Mouse (Mus musculus) neural tube, embryonic 14.5 days (tissue): Measurements from ENCODE around the gene Pcbp2. TPM values are rescaled to one million over a fixed set of nuclear protein-coding genes. Genes with fewer than 3 reads are reported as not detected.
A peak's percentile ranks its signal among the peaks of the same experiment; 100 is the strongest.

Experiments used
- ATAC-seq: fragments of 200-750 bp; cut with Nextera tagmentation; 2 replicates; pipeline ENCODE4 v1.8.0; 2017; ENCODE audit warnings: low read depth, mild to moderate bottlenecking, moderate TSS enrichment, moderate library complexity
- H3K27ac ChIP-seq: fragments of 300-500 bp; sonication (generic); 2 replicates; pipeline ENCODE4 v1.5.1; 2014; ENCODE audit warnings: low read depth, mild to moderate bottlenecking, control low read depth, low read length, moderate library complexity, mixed read lengths
- H3K27me3 ChIP-seq: fragments of 300-500 bp; sonication (generic); 2 replicates; pipeline ENCODE4 v1.6.1; 2014; ENCODE audit warnings: low read length; ENCODE audit not compliant: control insufficient read depth, insufficient read depth
- H3K36me3 ChIP-seq: fragments of 300-500 bp; sonication (generic); 2 replicates; pipeline ENCODE4 v1.6.1; 2014; ENCODE audit warnings: low read length, mixed read lengths; ENCODE audit not compliant: control insufficient read depth, insufficient read depth
- H3K4me1 ChIP-seq: fragments of 300-500 bp; sonication (generic); 2 replicates; pipeline ENCODE4 v1.6.1; 2014; ENCODE audit warnings: low read length; ENCODE audit not compliant: control insufficient read depth, insufficient read depth
- H3K4me2 ChIP-seq: fragments of 300-500 bp; sonication (generic); 2 replicates; pipeline ENCODE4 v1.6.1; 2014; ENCODE audit warnings: mild to moderate bottlenecking, low read depth, low read length, control low read depth
- H3K4me3 ChIP-seq: fragments of 300-500 bp; sonication (generic); 2 replicates; pipeline ENCODE4 v1.5.1; 2014; ENCODE audit warnings: low read depth, low read length, control low read depth, mixed read lengths
- H3K9ac ChIP-seq: fragments of 300-500 bp; sonication (generic); replicated peaks from 2 replicates; pipeline ENCODE4 v1.6.1; 2014; ENCODE audit warnings: low read depth, mild to moderate bottlenecking, control low read depth, low read length, mixed read lengths
- H3K9me3 ChIP-seq: fragments of 300-500 bp; sonication (generic); 2 replicates; pipeline ENCODE4 v1.6.1; 2016; ENCODE audit warnings: low read length; ENCODE audit not compliant: control insufficient read depth
- whole genome bisulfite sequencing: fragments of 180-500 bp; shearing (Covaris S2); extraction: QIAGEN DNeasy Blood & Tissue Kit; methylation state at CpG from one replicate; pipeline ENCODE4 v1.1.7; 2014; 5-methylcytosine and 5-hydroxymethylcytosine counted together
- polyA plus RNA-seq: library from polyadenylated mRNA; unstranded; fragments of >200 nt; fragmentation: Nextera tagmentation; extraction: Ambion mirVana; gene quantifications from 2 replicates; pipeline ENCODE4 v1.2.1, GENCODE M21; 2014

The Pcbp2 gene
- polyA plus RNA-seq, 1 experiment from 2014 or later = 160 TPM

- Histone ChIP-seq H3K4me1 (0 out of 2 replicates have a peak, but pooled peaks cover 8% of the 10 kb centered on the region), H3K4me3 (no peak overlapping the region), H3K4me2 (peak overlapping the region; percentile 66), H3K36me3 (peaks cover 3% of the 10 kb centered on the region; the same call in 1 of the 2 replicates), H3K9me3 (no peaks in the 10 kb centered on the region), H3K27ac (no peak overlapping the region), H3K27me3 (no peaks in the 10 kb centered on the region), H3K9ac (no peak overlapping the region; the same call in 1 of the 2 replicates)
- WGBS = 72% methylated on average over 5 of the region's 5 CpGs
- ATAC-seq = no peak
These were observed 10.5 kb upstream of the Pcbp2 start for GRCm38 (mm10) chr15:102459847-102460246.

DNA sequence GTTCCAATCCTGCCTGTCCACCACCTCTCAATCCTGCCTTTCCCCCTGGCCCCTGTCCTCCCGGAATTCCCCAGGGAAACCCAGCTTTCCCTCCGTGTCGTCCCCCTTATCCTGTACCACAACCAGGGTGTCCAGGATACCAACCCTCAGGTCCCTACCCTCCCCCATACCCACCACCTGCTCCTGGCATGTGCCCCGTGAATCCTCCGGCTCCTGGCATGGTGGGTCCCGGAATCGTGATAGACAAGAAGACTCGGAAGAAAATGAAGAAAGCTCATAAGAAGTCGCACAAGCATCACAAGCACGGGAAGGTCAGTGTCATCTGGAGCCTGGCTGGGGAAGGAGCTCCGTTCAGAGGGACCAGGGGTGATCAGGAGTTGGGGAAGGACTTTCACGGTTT lies 9.9 kb upstream of the Pcbp2 start:
- no peak overlapping the region for H3K27ac ChIP-seq
- WGBS = 84% methylated on average over 12 of the region's 12 CpGs
- H3K9me3 ChIP-seq = no peaks in the 10 kb centered on the region
- H3K4me3 ChIP-seq = no peak overlapping the region
- 0 out of 2 replicates have a peak, but pooled peaks cover 8% of the 10 kb centered on the region for H3K4me1 ChIP-seq
- no peak for ATAC-seq
- H3K4me2 ChIP-seq = no peak overlapping the region
- H3K27me3 ChIP-seq = no peaks in the 10 kb centered on the region
- peaks cover 3% of the 10 kb centered on the region; the same call in 1 of the 2 replicates for H3K36me3 ChIP-seq
- no peak overlapping the region for H3K9ac ChIP-seq

GRCm38 (mm10) chr15:102460971-102461370 lies 9.4 kb upstream of the Pcbp2 start:
- ATAC-seq = no peak
- Histone ChIP-seq H3K4me3 (no peak overlapping the region), H3K4me2 (no peak overlapping the region), H3K9ac (no peak overlapping the region), H3K4me1 (0 out of 2 replicates have a peak, but pooled peaks cover 8% of the 10 kb centered on the region), H3K27me3 (no peaks in the 10 kb centered on the region), H3K27ac (no peak overlapping the region), H3K36me3 (peaks cover 3% of the 10 kb centered on the region; the same call in 1 of the 2 replicates), H3K9me3 (no peaks in the 10 kb centered on the region)
- 74% methylated on average over 4 of the region's 4 CpGs for WGBS

DNA sequence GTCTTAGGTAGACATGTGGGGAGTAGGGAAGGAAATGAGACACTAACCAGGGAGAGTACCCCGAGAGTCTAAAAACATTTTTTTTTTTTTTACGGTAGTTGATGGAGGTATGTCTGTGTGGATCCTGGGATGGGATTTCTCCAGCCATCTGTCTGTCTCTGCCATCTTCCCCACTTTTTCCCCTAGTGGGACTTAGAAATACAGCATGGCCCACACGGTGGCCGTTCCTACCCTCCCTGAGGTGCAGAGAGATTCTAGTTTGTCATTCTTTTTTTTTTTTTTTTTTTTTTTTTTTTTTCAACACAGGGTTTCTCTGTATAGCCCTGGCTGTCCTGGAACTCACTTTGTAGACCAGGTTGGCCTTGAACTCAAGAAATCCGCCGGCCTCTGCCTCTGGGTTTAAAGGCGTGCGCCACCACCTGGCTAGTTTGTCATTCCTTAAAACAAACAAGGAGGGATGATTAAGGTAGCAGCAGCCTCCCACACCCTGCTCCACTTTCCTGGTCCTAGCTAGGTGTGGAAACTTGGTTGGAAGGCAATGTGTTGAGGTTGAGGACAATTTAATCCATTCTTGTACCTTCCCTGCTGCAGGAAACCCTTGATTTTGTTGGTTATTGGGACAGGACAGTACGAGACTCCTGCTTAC lies 8.8 kb upstream of the Pcbp2 start:
- H3K9ac ChIP-seq = no peak overlapping the region
- peaks cover 3% of the 10 kb centered on the region; the same call in 1 of the 2 replicates for H3K36me3 ChIP-seq
- H3K27ac ChIP-seq = no peak overlapping the region
- no peak for ATAC-seq
- 84% methylated on average over 9 of the region's 9 CpGs for WGBS
- H3K4me1 ChIP-seq = 0 out of 2 replicates have a peak, but pooled peaks cover 8% of the 10 kb centered on the region
- H3K4me2 ChIP-seq = no peak overlapping the region
- H3K27me3 ChIP-seq = no peaks in the 10 kb centered on the region
- no peaks in the 10 kb centered on the region for H3K9me3 ChIP-seq
- H3K4me3 ChIP-seq = no peak overlapping the region

DNA sequence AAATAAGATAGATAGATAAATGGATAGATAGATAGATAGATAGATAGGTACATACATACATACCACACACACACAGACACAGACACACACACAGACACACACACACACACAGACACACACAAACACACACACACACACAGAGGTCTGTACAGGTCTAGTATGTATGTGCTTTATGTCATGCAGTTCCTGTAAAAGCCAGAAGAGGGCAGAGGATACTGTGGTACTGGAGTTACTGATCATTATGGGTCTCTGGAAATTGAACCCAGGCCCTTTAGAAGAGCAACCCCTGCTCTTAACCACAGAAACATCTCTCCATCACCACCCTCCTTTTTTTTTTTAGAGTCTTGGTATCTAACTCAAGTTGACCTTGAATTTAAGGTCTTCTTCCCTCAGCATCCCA lies 6.7 kb upstream of the Pcbp2 start:
- Histone ChIP-seq H3K9ac (no peak overlapping the region), H3K4me2 (no peak overlapping the region), H3K4me1 (0 out of 2 replicates have a peak, but pooled peaks cover 8% of the 10 kb centered on the region), H3K9me3 (no peaks in the 10 kb centered on the region), H3K4me3 (no peak overlapping the region), H3K27me3 (no peaks in the 10 kb centered on the region), H3K27ac (no peak overlapping the region), H3K36me3 (peaks cover 3% of the 10 kb centered on the region; the same call in 1 of the 2 replicates)
- ATAC-seq = no peak

DNA sequence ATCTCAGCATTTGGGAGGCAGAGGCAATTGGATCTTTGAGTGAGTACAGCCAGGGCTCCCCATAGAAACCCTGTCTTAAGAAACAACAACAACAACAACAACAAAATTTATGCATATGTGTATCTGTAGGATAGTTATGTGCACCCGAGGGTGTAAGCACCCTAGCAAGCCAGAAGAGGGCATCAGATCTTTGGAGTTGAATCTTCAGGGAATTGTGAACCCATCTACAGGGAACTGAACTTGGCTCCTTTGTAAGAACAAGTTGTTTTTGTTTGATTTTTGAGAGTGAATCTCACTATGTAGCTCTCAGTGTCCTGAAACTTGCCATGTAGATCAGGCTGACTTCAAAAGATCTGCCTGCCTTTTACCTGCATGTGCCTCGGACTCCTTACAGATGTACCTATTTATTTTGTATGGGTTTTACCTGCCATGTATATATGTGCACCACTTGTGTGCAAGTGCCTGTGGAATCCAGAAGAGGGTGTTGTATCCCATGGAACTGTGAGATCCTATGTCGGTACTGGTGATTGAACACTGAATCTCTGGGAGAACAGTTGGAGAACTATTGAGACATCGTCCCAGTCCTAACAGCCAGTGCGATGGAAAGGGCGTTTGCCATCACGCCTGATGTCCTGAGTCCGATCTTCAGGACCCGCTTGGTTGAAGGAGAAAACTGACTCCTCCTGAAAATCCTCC lies 1.5 kb upstream of the Pcbp2 start:
- H3K27me3 ChIP-seq = no peaks in the 10 kb centered on the region

DNA sequence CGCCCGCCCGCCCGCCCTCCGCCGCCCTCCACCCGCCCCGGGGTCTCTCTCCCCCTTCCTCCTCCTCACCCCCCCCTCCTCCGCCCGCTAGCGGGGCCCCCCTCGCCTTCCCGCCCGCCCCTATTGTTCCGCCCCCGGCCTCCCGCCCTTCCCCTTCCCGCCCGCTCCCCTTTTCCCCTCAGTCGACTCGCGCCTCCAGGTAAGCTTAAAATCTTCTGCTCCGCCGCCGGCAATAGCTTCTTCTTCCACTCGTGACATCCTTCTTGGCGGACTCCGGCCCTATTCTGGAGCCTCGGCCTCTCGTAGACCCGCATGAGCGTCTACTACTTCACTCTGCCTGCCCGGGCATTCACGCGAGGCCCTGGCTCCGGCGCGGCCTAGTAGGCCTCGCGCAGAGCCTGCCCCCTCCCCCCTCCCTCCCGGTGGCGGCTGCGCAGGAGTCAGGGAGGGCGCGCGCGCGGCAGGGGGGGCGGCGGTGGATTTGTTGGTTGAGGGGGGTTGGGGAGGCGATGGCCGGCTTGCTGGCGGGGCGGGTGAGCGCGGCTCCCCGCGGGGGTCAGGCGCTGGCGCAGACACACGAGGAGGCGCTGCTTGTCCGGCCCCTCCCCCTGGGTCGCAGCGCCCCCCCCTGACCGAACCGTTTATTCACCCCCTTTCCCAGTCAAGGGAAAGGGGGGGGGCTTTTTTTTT lies 411 bp downstream of the Pcbp2 start:
- H3K27ac ChIP-seq = peak overlapping the region; percentile 93
- peak; percentile 67 for ATAC-seq
- H3K9me3 ChIP-seq = no peaks in the 10 kb centered on the region
- H3K4me2 ChIP-seq = peak overlapping the region; percentile 65
- H3K36me3 ChIP-seq = peaks cover 14% of the 10 kb centered on the region; the same call in 1 of the 2 replicates
- peak overlapping the region; percentile 90 for H3K9ac ChIP-seq
- peaks cover 6% of the 10 kb centered on the region for H3K4me1 ChIP-seq
- WGBS = 0% methylated on average over 37 of the region's 67 CpGs
- H3K4me3 ChIP-seq = peak overlapping the region; percentile 81
- no peaks in the 10 kb centered on the region for H3K27me3 ChIP-seq

More for the DNA sequence above, 1.5 kb upstream of the Pcbp2 start:
- no peak overlapping the region for H3K27ac ChIP-seq
- no peak overlapping the region for H3K4me3 ChIP-seq
- no peaks in the 10 kb centered on the region for H3K36me3 ChIP-seq
- 96% methylated on average over 9 of the region's 9 CpGs for WGBS
- no peaks in the 10 kb centered on the region for H3K9me3 ChIP-seq
- H3K9ac ChIP-seq = no peak overlapping the region
- H3K4me1 ChIP-seq = peaks cover 6% of the 10 kb centered on the region
- H3K4me2 ChIP-seq = no peak overlapping the region
- ATAC-seq = no peak

GRCm38 (mm10) chr15:102471295-102471645 lies 931 bp downstream of the Pcbp2 start:
- ATAC-seq = no peak
- Histone ChIP-seq H3K27me3 (no peaks in the 10 kb centered on the region), H3K9ac (peak overlapping the region; percentile 90), H3K4me3 (peak overlapping the region; percentile 81), H3K27ac (peak overlapping the region; percentile 93), H3K4me2 (peak overlapping the region; percentile 65), H3K36me3 (peaks cover 19% of the 10 kb centered on the region; the same call in 1 of the 2 replicates), H3K4me1 (peaks cover 6% of the 10 kb centered on the region), H3K9me3 (no peaks in the 10 kb centered on the region)
- 1% methylated on average over 10 of the region's 10 CpGs for WGBS

DNA sequence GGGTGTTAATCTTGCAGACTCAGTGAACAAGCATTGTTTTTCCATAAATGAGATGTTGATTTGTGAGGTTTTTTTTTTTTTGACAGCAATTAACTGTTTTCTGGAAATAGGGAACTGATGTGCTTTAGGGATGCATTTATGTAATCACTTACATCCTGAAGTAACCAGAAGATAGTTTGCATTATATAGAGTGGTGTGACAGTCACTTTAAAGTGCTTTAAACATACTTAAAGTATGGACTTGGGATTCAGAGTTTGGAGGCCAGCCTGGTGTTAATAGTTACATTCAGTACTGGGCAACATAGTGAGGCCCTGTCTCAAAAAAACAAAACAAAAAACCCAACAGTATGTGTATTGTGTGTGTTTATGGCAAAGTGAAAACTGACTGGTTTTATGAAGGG lies 1.4 kb downstream of the Pcbp2 start:
- H3K4me2 ChIP-seq = peak overlapping the region; percentile 65
- H3K27ac ChIP-seq = no peak overlapping the region
- peaks cover 6% of the 10 kb centered on the region for H3K4me1 ChIP-seq
- H3K4me3 ChIP-seq = peak overlapping the region; percentile 81
- peaks cover 23% of the 10 kb centered on the region for H3K36me3 ChIP-seq
- no peak for ATAC-seq
- no peak overlapping the region; the same call in 1 of the 2 replicates for H3K9ac ChIP-seq
- H3K9me3 ChIP-seq = no peaks in the 10 kb centered on the region
- H3K27me3 ChIP-seq = no peaks in the 10 kb centered on the region
